Mouse (Mus musculus): ENCODE results near the gene Setd4. TPM values are rescaled to one million over a fixed set of nuclear protein-coding genes. Genes with fewer than 3 reads are reported as not detected.
A peak's percentile ranks its signal among the peaks of the same experiment; 100 is the strongest.

Gene Setd4
- polyA plus RNA-seq, 1 experiment from 2014 or later: 12.5 TPM

DNA sequence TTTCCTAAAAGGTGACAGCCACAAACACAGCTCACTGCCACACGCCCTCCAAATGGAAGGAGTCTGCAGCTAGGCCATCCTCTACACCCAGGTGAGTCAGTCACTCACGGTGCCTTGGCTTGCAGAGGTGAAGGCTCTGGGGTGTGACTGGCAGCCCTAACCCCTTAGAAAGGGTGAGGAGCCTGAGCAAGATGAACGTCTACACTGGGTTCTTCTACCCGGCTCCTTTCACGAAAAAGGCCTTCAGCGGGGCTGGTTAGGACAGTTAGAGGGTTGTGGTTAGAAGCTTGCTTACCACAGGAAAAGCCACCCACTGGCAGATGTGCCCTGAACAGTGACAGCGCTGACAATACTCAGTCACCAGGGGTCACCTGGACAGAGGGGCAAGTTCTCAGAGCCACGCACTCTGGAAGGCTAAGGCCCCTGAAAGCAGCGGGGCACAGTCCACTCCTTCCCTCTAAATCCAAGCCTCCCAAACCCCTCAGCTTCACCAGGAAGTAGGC, 18.1 kb downstream of the Setd4 start:
- no peak overlapping the region for H3K27ac ChIP-seq
- WGBS: 74% methylated on average over 9 of the region's 9 CpGs
- H3K4me1 ChIP-seq (replicated peaks; ENCODE audit: insufficient read depth, low read length): no peaks in the 10 kb centered on the region
- ATAC-seq (replicated peaks; ENCODE audit: low FRiP score, low read depth): no peak
- no peak overlapping the region for H3K4me2 ChIP-seq (ENCODE audit: low read length)
- no peaks in the 10 kb centered on the region for H3K9me3 ChIP-seq (replicated peaks; ENCODE audit: low read length)
- no peak for TF ChIP-seq CTCF (IDR thresholded peaks at IDR 0.05; ENCODE audit: low read depth)
- no peaks in the 10 kb centered on the region for H3K27me3 ChIP-seq (ENCODE audit: insufficient read depth, low read length)
- no peak overlapping the region for H3K9ac ChIP-seq (ENCODE audit: low read depth, low read length)
- peaks cover 9% of the 10 kb centered on the region; the same call in 1 of the 2 replicates for H3K36me3 ChIP-seq (ENCODE audit: insufficient read depth, low read length)
- no peak for DNase-seq (ENCODE audit: low spot score)
- H3K4me3 ChIP-seq (replicated peaks; ENCODE audit: low read depth, low read length): no peak overlapping the region

DNA sequence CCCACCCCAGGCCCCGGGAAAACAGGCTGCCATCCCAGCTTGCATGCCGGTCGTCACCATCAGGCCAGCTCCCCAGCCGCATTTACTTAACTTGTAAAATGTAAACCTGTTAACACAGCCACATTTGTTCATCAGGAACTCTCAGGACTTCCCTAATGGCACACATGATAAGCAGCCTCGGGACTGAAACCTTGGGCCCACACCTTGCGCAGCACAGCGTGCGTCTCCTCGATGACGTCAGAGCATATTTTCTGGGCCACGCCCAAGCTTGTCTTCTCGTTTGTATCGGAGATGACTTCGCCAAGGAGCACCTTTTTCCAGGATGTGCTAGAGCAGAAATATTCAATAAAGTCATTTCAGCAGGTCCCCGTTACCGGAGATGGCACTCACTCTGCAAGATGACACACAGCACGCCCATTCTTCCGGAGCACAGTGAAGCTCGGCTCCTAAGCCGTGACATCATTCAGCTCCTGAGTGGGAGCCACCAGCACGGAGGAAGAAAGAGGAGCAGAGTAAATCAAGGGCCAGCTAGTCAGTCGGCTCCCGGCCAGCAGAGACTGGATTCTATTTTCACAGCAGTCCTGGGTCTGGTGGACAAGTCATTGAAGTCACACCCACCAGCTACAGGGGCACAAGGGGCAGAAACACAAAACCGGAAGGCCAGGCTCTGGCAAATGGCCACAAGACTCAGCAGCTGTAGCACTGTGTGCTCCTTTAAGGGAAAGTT, 18.7 kb downstream of the Setd4 start:
- H3K9me3 ChIP-seq (replicated peaks; ENCODE audit: low read length): no peaks in the 10 kb centered on the region
- H3K27ac ChIP-seq: no peak overlapping the region
- ATAC-seq (replicated peaks; ENCODE audit: low FRiP score, low read depth) (no peak), DNase-seq (ENCODE audit: low spot score) (peak; percentile 37)
- no peaks in the 10 kb centered on the region for H3K27me3 ChIP-seq (ENCODE audit: insufficient read depth, low read length)
- no peak overlapping the region for H3K9ac ChIP-seq (ENCODE audit: low read depth, low read length)
- no peaks in the 10 kb centered on the region for H3K4me1 ChIP-seq (replicated peaks; ENCODE audit: insufficient read depth, low read length)
- 71% methylated on average over 24 of the region's 24 CpGs for WGBS
- H3K4me3 ChIP-seq (replicated peaks; ENCODE audit: low read depth, low read length): no peak overlapping the region
- no peak overlapping the region for H3K4me2 ChIP-seq (ENCODE audit: low read length)
- no peak for TF ChIP-seq CTCF (IDR thresholded peaks at IDR 0.05; ENCODE audit: low read depth)
- peaks cover 9% of the 10 kb centered on the region; the same call in 1 of the 2 replicates for H3K36me3 ChIP-seq (ENCODE audit: insufficient read depth, low read length)

DNA sequence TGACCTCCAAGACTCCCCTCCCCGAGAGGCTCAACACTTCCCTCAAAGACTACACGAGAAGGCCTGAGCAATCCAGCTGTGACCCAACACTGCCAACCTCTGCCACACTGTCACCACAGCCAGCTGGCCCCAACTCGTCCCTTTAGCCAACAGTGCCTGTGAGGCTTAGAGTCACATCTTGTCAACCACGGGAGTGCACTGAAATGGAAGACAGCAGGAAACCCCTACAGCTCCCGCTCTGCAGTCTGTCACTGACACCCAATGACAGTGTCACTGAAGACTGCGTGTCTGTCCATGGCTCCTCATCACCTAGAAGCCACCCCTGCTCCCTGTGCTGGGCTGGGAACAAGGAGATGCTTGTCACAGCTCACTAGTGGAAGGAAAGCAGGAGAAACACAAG, 22.7 kb downstream of the Setd4 start:
- ATAC-seq (replicated peaks; ENCODE audit: low FRiP score, low read depth) (no peak), DNase-seq (ENCODE audit: low spot score) (no peak)
- WGBS: 51% methylated on average over 6 of the region's 6 CpGs
- no peak overlapping the region for H3K9ac ChIP-seq (ENCODE audit: low read depth, low read length)
- H3K4me1 ChIP-seq (replicated peaks; ENCODE audit: insufficient read depth, low read length): no peaks in the 10 kb centered on the region
- 0 out of 2 replicates have a peak, but pooled peaks cover 6% of the 10 kb centered on the region for H3K36me3 ChIP-seq (ENCODE audit: insufficient read depth, low read length)
- no peak overlapping the region for H3K4me2 ChIP-seq (ENCODE audit: low read length)
- no peak overlapping the region for H3K4me3 ChIP-seq (replicated peaks; ENCODE audit: low read depth, low read length)
- TF ChIP-seq CTCF (IDR thresholded peaks at IDR 0.05; ENCODE audit: low read depth): no peak
- no peak overlapping the region for H3K27ac ChIP-seq
- H3K9me3 ChIP-seq (replicated peaks; ENCODE audit: low read length): no peaks in the 10 kb centered on the region
- no peaks in the 10 kb centered on the region for H3K27me3 ChIP-seq (ENCODE audit: insufficient read depth, low read length)

DNA sequence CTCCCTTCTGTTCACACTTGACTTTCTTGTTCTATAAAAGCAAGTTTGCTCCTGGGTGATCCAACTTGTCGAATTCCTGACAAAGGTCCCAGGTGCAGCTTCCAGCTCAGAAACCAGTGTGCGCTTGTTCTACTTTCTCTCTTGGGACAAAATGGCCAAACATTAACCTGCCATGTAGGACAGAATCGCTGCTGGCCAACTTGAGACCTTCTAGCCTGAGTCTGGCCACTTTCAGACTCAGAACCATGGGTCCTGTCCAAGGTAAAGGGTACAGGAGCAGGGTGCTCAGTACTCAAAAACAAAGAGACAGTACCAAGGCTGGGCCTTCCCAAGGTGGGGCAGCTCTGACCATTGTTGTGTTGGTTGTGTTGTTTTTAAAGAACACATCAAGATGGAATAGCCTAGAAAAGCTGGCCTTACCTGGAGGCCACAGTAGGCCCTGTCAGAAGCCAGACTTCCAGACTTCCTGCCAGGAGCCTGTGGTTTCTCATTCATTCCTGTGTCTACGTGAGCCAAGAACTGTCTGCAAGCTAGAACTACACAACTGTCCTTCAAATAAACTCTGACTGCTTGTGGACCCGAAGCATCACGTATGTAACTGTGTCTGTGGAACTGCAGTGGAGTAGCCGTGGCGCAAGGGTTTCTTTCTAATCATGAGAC, 25.4 kb downstream of the Setd4 start:
- no peak for DNase-seq (ENCODE audit: low spot score)
- ATAC-seq (replicated peaks; ENCODE audit: low FRiP score, low read depth): no peak
- H3K4me3 ChIP-seq (replicated peaks; ENCODE audit: low read depth, low read length): no peak overlapping the region
- H3K4me2 ChIP-seq (ENCODE audit: low read length): no peak overlapping the region
- no peaks in the 10 kb centered on the region for H3K36me3 ChIP-seq (ENCODE audit: insufficient read depth, low read length)
- no peak overlapping the region for H3K27ac ChIP-seq
- 82% methylated on average over 8 of the region's 8 CpGs for WGBS
- no peak for TF ChIP-seq CTCF (IDR thresholded peaks at IDR 0.05; ENCODE audit: low read depth)
- H3K4me1 ChIP-seq (replicated peaks; ENCODE audit: insufficient read depth, low read length): 0 out of 2 replicates have a peak, but pooled peaks cover 5% of the 10 kb centered on the region
- no peaks in the 10 kb centered on the region for H3K9me3 ChIP-seq (replicated peaks; ENCODE audit: low read length)
- no peak overlapping the region for H3K9ac ChIP-seq (ENCODE audit: low read depth, low read length)
- no peaks in the 10 kb centered on the region for H3K27me3 ChIP-seq (ENCODE audit: insufficient read depth, low read length)

DNA sequence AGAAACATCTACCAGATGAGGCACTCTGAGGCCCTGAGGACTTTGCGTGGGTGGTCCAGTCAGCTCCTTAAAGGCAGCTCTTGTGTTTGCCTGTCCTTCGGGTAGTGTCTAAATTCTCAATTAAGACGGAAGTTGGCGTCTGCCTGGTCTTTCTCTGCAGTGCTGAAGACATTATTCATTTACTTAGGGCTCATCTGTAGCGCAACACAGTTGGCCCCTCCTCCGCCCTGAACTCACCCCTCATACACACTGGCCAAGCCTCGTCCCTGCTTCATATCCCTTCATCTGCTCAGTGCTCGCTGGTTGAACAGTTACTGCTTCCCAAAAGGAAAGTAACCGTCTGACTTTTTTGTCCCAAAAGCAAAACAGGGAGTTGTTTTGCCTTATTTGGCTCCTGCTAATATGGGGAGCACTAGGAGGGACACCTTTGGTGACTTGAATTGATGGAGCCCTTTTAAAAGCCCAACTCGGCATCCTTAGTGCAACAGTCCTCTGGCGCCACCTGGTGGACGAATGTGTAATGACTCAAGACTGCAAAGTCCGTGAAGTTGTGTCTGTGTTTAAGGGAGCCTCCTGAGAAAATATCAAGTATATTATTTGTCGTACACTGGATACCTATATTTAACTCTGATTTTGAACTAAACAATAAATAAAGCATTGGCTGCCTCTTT, 27.3 kb downstream of the Setd4 start:
- 0 out of 2 replicates have a peak, but pooled peaks cover 5% of the 10 kb centered on the region for H3K4me1 ChIP-seq (replicated peaks; ENCODE audit: insufficient read depth, low read length)
- H3K27me3 ChIP-seq (ENCODE audit: insufficient read depth, low read length): no peaks in the 10 kb centered on the region
- ATAC-seq (replicated peaks; ENCODE audit: low FRiP score, low read depth) (no peak), DNase-seq (ENCODE audit: low spot score) (peak; percentile 88)
- no peak overlapping the region for H3K4me2 ChIP-seq (ENCODE audit: low read length)
- WGBS: 28% methylated on average over 14 of the region's 14 CpGs
- no peaks in the 10 kb centered on the region for H3K36me3 ChIP-seq (ENCODE audit: insufficient read depth, low read length)
- no peak overlapping the region for H3K9ac ChIP-seq (ENCODE audit: low read depth, low read length)
- peak; percentile 99 for TF ChIP-seq CTCF (IDR thresholded peaks at IDR 0.05; ENCODE audit: low read depth)
- H3K9me3 ChIP-seq (replicated peaks; ENCODE audit: low read length): no peaks in the 10 kb centered on the region
- no peak overlapping the region for H3K4me3 ChIP-seq (replicated peaks; ENCODE audit: low read depth, low read length)
- H3K27ac ChIP-seq: no peak overlapping the region

DNA sequence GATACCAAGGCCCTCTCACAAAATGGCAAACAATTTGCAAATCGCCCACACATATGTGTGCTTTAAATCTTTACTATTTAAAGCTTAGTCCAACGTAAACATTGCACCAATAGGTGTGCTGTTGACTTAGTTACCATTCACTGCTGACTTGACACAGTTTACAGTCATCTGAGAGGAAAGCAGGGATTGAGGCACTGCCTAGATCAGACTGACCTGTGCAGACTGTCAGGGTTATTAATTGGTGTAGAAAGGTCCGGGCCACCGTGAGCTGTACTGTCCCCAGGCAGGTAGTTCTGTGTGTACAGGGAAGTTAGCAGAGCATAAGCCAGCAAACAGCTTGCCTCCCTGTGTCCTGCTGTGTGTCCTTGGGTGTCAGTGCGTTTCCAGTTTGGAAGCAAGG, 28.3 kb downstream of the Setd4 start:
- Histone ChIP-seq H3K4me2 (ENCODE audit: low read length) (no peak overlapping the region), H3K4me1 (replicated peaks; ENCODE audit: insufficient read depth, low read length) (0 out of 2 replicates have a peak, but pooled peaks cover 5% of the 10 kb centered on the region), H3K27me3 (ENCODE audit: insufficient read depth, low read length) (no peaks in the 10 kb centered on the region), H3K9ac (ENCODE audit: low read depth, low read length) (no peak overlapping the region), H3K27ac (no peak overlapping the region), H3K4me3 (replicated peaks; ENCODE audit: low read depth, low read length) (no peak overlapping the region), H3K9me3 (replicated peaks; ENCODE audit: low read length) (no peaks in the 10 kb centered on the region), H3K36me3 (ENCODE audit: insufficient read depth, low read length) (no peaks in the 10 kb centered on the region)
- WGBS: 66% methylated on average over 5 of the region's 5 CpGs
- DNase-seq (ENCODE audit: low spot score): no peak
- TF ChIP-seq CTCF (IDR thresholded peaks at IDR 0.05; ENCODE audit: low read depth): no peak
- ATAC-seq (replicated peaks; ENCODE audit: low FRiP score, low read depth): no peak
